Mouse (Mus musculus) midbrain, embryonic 12.5 days (tissue): Measurements from ENCODE around the gene Drd1. TPM values are rescaled to one million over a fixed set of nuclear protein-coding genes. Genes with fewer than 3 reads are reported as not detected.

Source experiments
- ATAC-seq: fragments of 200-750 bp; cut with Nextera tagmentation; 2 replicates; pipeline ENCODE4 v1.8.0; 2017; ENCODE audit warnings: low read depth, moderate TSS enrichment, moderate library complexity; ENCODE audit not compliant: low FRiP score
- H3K27ac ChIP-seq: fragments of 300-500 bp; sonication (generic); replicated peaks from 2 replicates; pipeline ENCODE4 v1.5.1; 2016; ENCODE audit warnings: mild to moderate bottlenecking
- H3K27me3 ChIP-seq: fragments of 300-500 bp; sonication (generic); 2 replicates; pipeline ENCODE4 v1.6.1; 2016; ENCODE audit warnings: mild to moderate bottlenecking
- H3K36me3 ChIP-seq: fragments of 300-500 bp; sonication (generic); 2 replicates; pipeline ENCODE4 v1.6.1; 2016
- H3K4me1 ChIP-seq: fragments of 300-500 bp; sonication (generic); 2 replicates; pipeline ENCODE4 v1.6.1; 2016
- H3K4me2 ChIP-seq: fragments of 300-500 bp; sonication (generic); replicated peaks from 2 replicates; pipeline ENCODE4 v1.6.1; 2016; ENCODE audit warnings: mild to moderate bottlenecking, moderate library complexity
- H3K4me3 ChIP-seq: fragments of 300-500 bp; sonication (generic); 2 replicates; pipeline ENCODE4 v1.5.1; 2016; ENCODE audit warnings: mild to moderate bottlenecking
- H3K9ac ChIP-seq: fragments of 300-500 bp; sonication (generic); replicated peaks from 2 replicates; pipeline ENCODE4 v1.6.1; 2016; ENCODE audit warnings: mild to moderate bottlenecking, moderate library complexity
- H3K9me3 ChIP-seq: fragments of 300-500 bp; sonication (generic); 2 replicates; pipeline ENCODE4 v1.6.1; 2016; ENCODE audit warnings: mild to moderate bottlenecking
- WGBS: fragments of 180-500 bp; shearing (Covaris S2); methylation state at CpG from one replicate; pipeline ENCODE4 v1.1.7; 2016; 5-methylcytosine and 5-hydroxymethylcytosine counted together
- polyA plus RNA-seq: library from polyadenylated mRNA; unstranded; fragments of >200 nt; fragmentation: Nextera tagmentation; extraction: Ambion mirVana; gene quantifications from 2 replicates; pipeline ENCODE4 v1.2.1, GENCODE M21; 2016

Gene Drd1
- 0.75 and 0.88 TPM in 2 replicates for polyA plus RNA-seq

- no peaks in the 10 kb centered on the region for H3K36me3 ChIP-seq
- peak within 1 kb of the TSS; percentile 53 for H3K4me3 ChIP-seq
- ATAC-seq, result peak; percentile 71
- H3K27ac ChIP-seq, result no peak within 1 kb of the TSS
- H3K27me3 ChIP-seq, result peaks cover 40% of the 10 kb centered on the region
- peaks cover 9% of the 10 kb centered on the region for H3K4me1 ChIP-seq
- peak within 1 kb of the TSS; percentile 98 for H3K4me2 ChIP-seq
- H3K9ac ChIP-seq, result peak within 1 kb of the TSS; percentile 53
- H3K9me3 ChIP-seq, result no peaks in the 10 kb centered on the region
- under 1% methylated on average over 31 of the region's 31 CpGs for WGBS
Observed at GRCm38 (mm10) chr13:54055448-54055861, at the start of gene Drd1. Gene Drd1, minus strand, starts transcription at chr13:54055705.

- WGBS, result 85% methylated on average over 10 of the region's 10 CpGs
Observed at GRCm38 (mm10) chr13:54103866-54104265, 48.4 kb upstream of the Drd1 start.

DNA sequence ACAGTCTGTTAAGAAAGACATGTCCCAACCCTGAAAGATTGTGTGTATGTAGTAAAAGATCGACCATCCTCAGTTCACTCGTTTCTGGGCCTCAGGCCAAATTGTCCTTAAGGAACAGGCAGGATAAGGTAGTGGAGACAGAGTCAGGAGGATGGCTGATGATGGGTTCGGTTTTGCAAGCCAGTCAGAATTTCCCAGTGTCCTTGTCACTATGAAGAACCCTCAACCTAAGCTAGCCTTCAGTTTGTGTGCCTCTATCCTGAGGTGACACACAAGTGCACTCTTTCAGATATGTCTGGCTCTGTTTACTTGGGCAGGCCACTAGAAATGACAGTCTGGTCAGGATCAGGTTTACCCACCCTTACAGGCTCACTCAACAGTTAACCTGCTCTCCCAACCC lies 47.8 kb upstream of the Drd1 start:
- no peak for ATAC-seq
- Histone ChIP-seq H3K9ac (no peak overlapping the region), H3K4me2 (no peak overlapping the region), H3K27ac (no peak overlapping the region), H3K4me3 (no peak overlapping the region), H3K27me3 (no peaks in the 10 kb centered on the region), H3K36me3 (peaks cover 28% of the 10 kb centered on the region), H3K4me1 (peaks cover 7% of the 10 kb centered on the region; the same call in 1 of the 2 replicates), H3K9me3 (no peaks in the 10 kb centered on the region)
- WGBS, result 92% methylated on average over 3 of the region's 3 CpGs

More at GRCm38 (mm10) chr13:54103866-54104265, 48.4 kb upstream of the Drd1 start:
- H3K36me3 ChIP-seq, result peaks cover 30% of the 10 kb centered on the region
- H3K9ac ChIP-seq, result no peak overlapping the region
- H3K4me1 ChIP-seq, result peaks cover 7% of the 10 kb centered on the region; the same call in 1 of the 2 replicates
- no peaks in the 10 kb centered on the region for H3K27me3 ChIP-seq
- no peak overlapping the region for H3K4me3 ChIP-seq
- no peaks in the 10 kb centered on the region for H3K9me3 ChIP-seq
- no peak overlapping the region for H3K27ac ChIP-seq
- H3K4me2 ChIP-seq, result no peak overlapping the region
- ATAC-seq, result no peak

DNA sequence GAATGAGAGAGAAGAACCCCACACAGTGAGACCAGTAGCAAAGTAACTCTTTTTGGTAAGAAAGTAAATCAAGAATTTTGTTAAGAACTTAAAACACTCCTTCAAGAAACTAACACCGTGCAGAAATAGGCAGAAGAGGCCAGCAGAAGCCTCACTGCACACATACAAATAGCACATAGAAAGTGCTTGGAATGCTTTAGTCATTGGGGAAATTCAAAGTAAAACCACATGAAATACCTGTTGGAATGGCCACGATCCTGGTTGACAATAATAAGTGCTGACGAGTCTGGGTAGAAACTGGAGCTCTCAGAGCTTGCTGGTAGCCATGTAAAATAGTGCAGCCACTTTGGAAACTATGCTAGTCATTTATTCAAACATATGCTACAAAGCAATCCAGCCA lies 46.6 kb upstream of the Drd1 start:
- peaks cover 29% of the 10 kb centered on the region for H3K36me3 ChIP-seq
- WGBS, result 91% methylated on average over 3 of the region's 3 CpGs

GRCm38 (mm10) chr13:54101031-54101820 lies 45.7 kb upstream of the Drd1 start:
- no peak for ATAC-seq
- Histone ChIP-seq H3K4me2 (no peak overlapping the region), H3K9ac (no peak overlapping the region), H3K36me3 (peaks cover 34% of the 10 kb centered on the region), H3K4me1 (peaks cover 7% of the 10 kb centered on the region; the same call in 1 of the 2 replicates), H3K4me3 (no peak overlapping the region), H3K27ac (no peak overlapping the region), H3K27me3 (no peaks in the 10 kb centered on the region), H3K9me3 (no peaks in the 10 kb centered on the region)
- WGBS, result 95% methylated on average over 15 of the region's 15 CpGs

More for the DNA sequence above, 46.6 kb upstream of the Drd1 start:
- Histone ChIP-seq H3K9me3 (no peaks in the 10 kb centered on the region), H3K4me1 (peaks cover 7% of the 10 kb centered on the region; the same call in 1 of the 2 replicates), H3K27me3 (no peaks in the 10 kb centered on the region), H3K9ac (no peak overlapping the region), H3K4me3 (no peak overlapping the region), H3K4me2 (no peak overlapping the region), H3K27ac (no peak overlapping the region)
- ATAC-seq, result no peak

DNA sequence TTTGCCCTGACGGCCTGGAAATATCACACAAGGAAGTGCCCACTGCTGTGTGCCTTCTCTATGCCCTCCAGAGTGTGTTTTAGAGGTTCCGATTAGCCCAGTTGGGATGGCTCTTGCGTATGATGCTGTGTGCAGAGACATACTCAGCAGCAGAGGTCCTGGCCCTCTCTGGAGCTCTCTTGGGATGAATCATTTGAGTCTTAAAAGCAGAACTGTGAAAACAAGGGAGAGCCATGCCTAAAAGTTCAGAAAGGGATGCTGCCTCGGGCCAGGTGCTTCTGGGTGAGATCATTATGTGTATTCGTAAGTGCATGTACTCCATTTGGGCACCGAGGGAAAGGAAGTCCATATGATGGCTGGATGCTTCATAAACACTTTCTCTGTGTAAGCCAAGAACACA lies 42.3 kb upstream of the Drd1 start:
- no peaks in the 10 kb centered on the region for H3K27me3 ChIP-seq
- H3K9me3 ChIP-seq, result no peaks in the 10 kb centered on the region
- no peak overlapping the region for H3K9ac ChIP-seq
- no peak overlapping the region for H3K4me3 ChIP-seq
- peaks cover 52% of the 10 kb centered on the region for H3K36me3 ChIP-seq
- ATAC-seq, result no peak
- no peak overlapping the region for H3K4me2 ChIP-seq
- H3K27ac ChIP-seq, result no peak overlapping the region
- peaks cover 7% of the 10 kb centered on the region; the same call in 1 of the 2 replicates for H3K4me1 ChIP-seq
- WGBS, result 93% methylated on average over 6 of the region's 6 CpGs

- no peak for ATAC-seq
- no peak overlapping the region for H3K4me2 ChIP-seq
- H3K4me3 ChIP-seq, result no peak overlapping the region
- H3K27me3 ChIP-seq, result no peaks in the 10 kb centered on the region
- H3K4me1 ChIP-seq, result peaks cover 7% of the 10 kb centered on the region; the same call in 1 of the 2 replicates
- 93% methylated on average over 4 of the region's 4 CpGs for WGBS
- H3K27ac ChIP-seq, result no peak overlapping the region
- no peak overlapping the region for H3K9ac ChIP-seq
- H3K9me3 ChIP-seq, result no peaks in the 10 kb centered on the region
- H3K36me3 ChIP-seq, result peaks cover 58% of the 10 kb centered on the region
Observed at GRCm38 (mm10) chr13:54097227-54097626, 41.7 kb upstream of the Drd1 start.

DNA sequence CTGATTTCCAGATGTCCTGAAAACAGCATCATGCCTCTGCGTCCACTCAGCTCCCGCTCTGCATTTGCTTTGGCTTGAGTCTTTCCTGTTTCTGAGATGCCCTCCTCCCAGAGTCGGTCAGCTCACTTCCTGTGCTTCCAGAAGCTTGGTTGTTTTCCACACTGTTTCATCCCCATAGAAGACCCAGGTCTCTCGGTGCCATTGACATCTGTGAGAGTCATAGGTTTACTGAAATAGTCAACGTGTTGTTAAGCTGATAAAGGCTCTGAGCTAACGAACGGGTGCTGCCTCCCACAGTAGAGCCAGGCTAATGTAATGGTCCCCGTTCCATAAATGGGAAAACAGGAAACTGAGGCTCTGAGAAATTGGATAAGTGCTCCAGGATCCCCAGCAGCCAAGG lies 40.2 kb upstream of the Drd1 start:
- H3K9me3 ChIP-seq, result no peaks in the 10 kb centered on the region
- no peak overlapping the region for H3K9ac ChIP-seq
- ATAC-seq, result no peak
- H3K4me1 ChIP-seq, result peaks cover 7% of the 10 kb centered on the region; the same call in 1 of the 2 replicates
- no peak overlapping the region for H3K4me2 ChIP-seq
- 92% methylated on average over 8 of the region's 8 CpGs for WGBS
- no peak overlapping the region for H3K4me3 ChIP-seq
- peaks cover 69% of the 10 kb centered on the region for H3K36me3 ChIP-seq
- no peak overlapping the region for H3K27ac ChIP-seq
- no peaks in the 10 kb centered on the region for H3K27me3 ChIP-seq

GRCm38 (mm10) chr13:54094963-54095362 lies 39.5 kb upstream of the Drd1 start:
- H3K36me3 ChIP-seq, result peaks cover 71% of the 10 kb centered on the region
- peaks cover 6% of the 10 kb centered on the region; the same call in 1 of the 2 replicates for H3K4me1 ChIP-seq
- WGBS, result 83% methylated on average over 6 of the region's 6 CpGs
- H3K4me3 ChIP-seq, result no peak overlapping the region
- ATAC-seq, result no peak
- H3K4me2 ChIP-seq, result no peak overlapping the region
- no peaks in the 10 kb centered on the region for H3K9me3 ChIP-seq
- no peak overlapping the region for H3K27ac ChIP-seq
- H3K27me3 ChIP-seq, result no peaks in the 10 kb centered on the region
- no peak overlapping the region for H3K9ac ChIP-seq

GRCm38 (mm10) chr13:54094349-54094748 lies 38.8 kb upstream of the Drd1 start:
- no peak for ATAC-seq
- Histone ChIP-seq H3K4me3 (no peak overlapping the region), H3K9ac (no peak overlapping the region), H3K4me2 (no peak overlapping the region), H3K36me3 (peaks cover 74% of the 10 kb centered on the region), H3K27me3 (no peaks in the 10 kb centered on the region), H3K27ac (no peak overlapping the region), H3K9me3 (no peaks in the 10 kb centered on the region), H3K4me1 (peaks cover under 1% of the 10 kb centered on the region; the same call in 1 of the 2 replicates)
- 90% methylated on average over 4 of the region's 4 CpGs for WGBS

DNA sequence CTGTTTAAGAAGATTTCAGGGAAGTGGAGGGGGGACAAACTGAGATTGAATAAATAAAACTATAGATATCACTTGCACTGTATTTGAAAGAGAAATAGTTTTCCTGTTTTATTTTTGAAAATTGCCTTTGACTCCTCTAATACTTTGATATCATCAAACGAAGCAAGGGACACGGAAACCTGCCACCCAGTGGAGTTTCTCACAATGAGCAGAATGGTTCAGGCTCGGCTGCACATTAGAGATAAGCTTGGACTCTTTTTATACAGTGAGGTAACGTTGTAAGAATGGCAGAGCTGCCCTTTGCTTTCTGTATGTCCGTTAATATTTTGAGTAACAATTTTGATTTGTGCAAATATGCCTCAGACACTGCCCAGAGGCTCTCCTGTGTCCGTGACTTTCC lies 36.2 kb upstream of the Drd1 start:
- H3K27ac ChIP-seq, result no peak overlapping the region
- no peak overlapping the region for H3K4me3 ChIP-seq
- WGBS, result 90% methylated on average over 6 of the region's 6 CpGs
- no peaks in the 10 kb centered on the region for H3K27me3 ChIP-seq
- ATAC-seq, result no peak
- H3K36me3 ChIP-seq, result peaks cover 83% of the 10 kb centered on the region
- H3K9ac ChIP-seq, result no peak overlapping the region
- no peaks in the 10 kb centered on the region for H3K4me1 ChIP-seq
- H3K4me2 ChIP-seq, result no peak overlapping the region
- H3K9me3 ChIP-seq, result no peaks in the 10 kb centered on the region

DNA sequence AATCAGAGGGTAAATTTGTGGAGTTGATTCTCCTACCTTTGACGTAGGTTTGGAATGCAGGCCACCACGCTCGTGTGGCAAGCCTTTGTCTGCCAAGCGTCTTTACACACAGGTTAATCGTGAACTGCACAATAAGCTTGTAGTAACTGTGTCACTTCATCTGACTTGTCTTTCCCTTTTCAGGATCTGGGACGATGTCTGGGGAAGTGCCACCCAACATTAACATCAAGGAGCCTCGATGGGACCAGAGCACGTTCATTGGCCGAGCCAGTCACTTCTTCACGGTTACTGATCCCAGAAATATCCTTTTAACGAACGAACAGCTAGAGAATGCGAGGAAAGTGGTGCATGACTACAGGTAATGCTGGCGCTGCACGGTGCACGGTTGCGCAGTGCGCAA lies 29.8 kb upstream of the Drd1 start:
- H3K4me2 ChIP-seq, result no peak overlapping the region

More for the DNA sequence above, 29.8 kb upstream of the Drd1 start:
- H3K9me3 ChIP-seq, result no peaks in the 10 kb centered on the region
- H3K4me1 ChIP-seq, result no peaks in the 10 kb centered on the region
- ATAC-seq, result no peak
- H3K27me3 ChIP-seq, result no peaks in the 10 kb centered on the region
- H3K9ac ChIP-seq, result no peak overlapping the region
- H3K4me3 ChIP-seq, result no peak overlapping the region
- WGBS, result 95% methylated on average over 18 of the region's 18 CpGs
- peaks cover 48% of the 10 kb centered on the region for H3K36me3 ChIP-seq
- no peak overlapping the region for H3K27ac ChIP-seq
